ENCODE assay signal across 13 mouse cellular contexts in the genomic region with DNA sequence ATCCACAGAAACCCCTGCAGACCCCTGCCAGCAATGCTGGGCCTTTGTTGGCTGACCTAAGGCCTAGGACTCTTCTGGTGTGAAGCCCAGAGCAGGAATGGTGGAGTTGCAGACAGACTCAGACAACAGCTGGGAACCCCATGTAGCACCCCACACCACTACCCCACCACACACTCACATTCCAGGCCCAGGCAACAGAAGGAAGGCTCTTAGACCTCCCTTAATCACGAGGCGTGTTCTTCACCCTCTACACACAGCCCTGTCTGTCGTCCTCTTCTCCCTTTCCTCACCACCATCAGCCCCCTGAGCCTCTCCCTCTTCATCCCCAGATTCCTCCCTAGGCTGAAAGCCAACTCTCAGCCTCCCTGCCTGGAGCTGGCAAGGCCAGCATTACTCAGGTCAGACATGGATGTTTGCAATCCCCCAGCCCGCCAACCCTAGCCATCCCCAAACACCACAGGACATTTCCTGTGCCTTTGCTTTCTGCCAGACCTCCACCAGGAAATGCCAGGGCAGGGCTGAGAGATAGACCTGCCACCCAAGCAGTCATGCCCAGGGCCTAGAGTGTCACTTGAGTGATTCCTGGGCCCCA. TPM values are rescaled to one million over a fixed set of nuclear protein-coding genes. Genes with fewer than 3 reads are reported as not detected.
DNase-seq lines count a peak whose midpoint lies in the region; ATAC-seq and TF ChIP-seq lines count a peak whose summit lies in the region.
"Had no signal": no experiment of that assay in that cellular context is flagged by ENCODE, and none has a peak within 500 bp of the region (broad histone marks: within the 10 kb centered on the region; RNA-seq: fewer than 3 reads in every experiment).

No protein-coding gene starts in this region.

- ATAC-seq in hindbrain, postnatal 0 days = no peak
- ATAC-seq in hindbrain, embryonic 14.5 days (ENCODE audit: low FRiP score) = no peak
- ATAC-seq in intestine, postnatal 0 days = no peak

- H3K4me2 ChIP-seq in hindbrain, postnatal 0 days (ENCODE audit: low read depth, low read length) = no peak overlapping the region
- no peak overlapping the region for H3K4me2 ChIP-seq in hindbrain, embryonic 14.5 days (replicated peaks)
- no peak overlapping the region for H3K4me2 ChIP-seq in intestine, postnatal 0 days (replicated peaks; ENCODE audit: low read depth)
- H3K4me2 ChIP-seq: liver, embryonic 15.5 days had no signal

- H3K27me3 ChIP-seq in hindbrain, postnatal 0 days (ENCODE audit: insufficient read depth, low read length) = peaks cover 24% of the 10 kb centered on the region
- peaks cover 42% of the 10 kb centered on the region for H3K27me3 ChIP-seq in hindbrain, embryonic 14.5 days (ENCODE audit: control insufficient read depth, insufficient read depth, low read length)
- H3K27me3 ChIP-seq in intestine, postnatal 0 days (replicated peaks; ENCODE audit: control insufficient read depth, insufficient read depth, low read length) = peaks cover 7% of the 10 kb centered on the region

- peaks cover 11% of the 10 kb centered on the region; the same call in 1 of the 2 replicates for H3K36me3 ChIP-seq in hindbrain, postnatal 0 days (ENCODE audit: insufficient read depth, low read length)
- H3K36me3 ChIP-seq in hindbrain, embryonic 14.5 days (replicated peaks; ENCODE audit: control insufficient read depth, insufficient read depth) = peaks cover 44% of the 10 kb centered on the region
- peaks cover 47% of the 10 kb centered on the region for H3K36me3 ChIP-seq in intestine, postnatal 0 days (ENCODE audit: control insufficient read depth, insufficient read depth)

- H3K4me1 ChIP-seq in hindbrain, postnatal 0 days (ENCODE audit: insufficient read depth, low read length) = no peaks in the 10 kb centered on the region
- H3K4me1 ChIP-seq in hindbrain, embryonic 14.5 days (replicated peaks; ENCODE audit: control insufficient read depth, insufficient read depth, low read length) = peaks cover 10% of the 10 kb centered on the region; the same call in 1 of the 2 replicates
- H3K4me1 ChIP-seq in intestine, postnatal 0 days (replicated peaks; ENCODE audit: control insufficient read depth, insufficient read depth, low read length) = peaks cover 4% of the 10 kb centered on the region

- no peak for TF ChIP-seq CTCF in hindbrain, postnatal 0 days (IDR thresholded peaks at IDR 0.05; ENCODE audit: low read depth)
- TF ChIP-seq CTCF in intestine, postnatal 0 days (IDR thresholded peaks at IDR 0.05; ENCODE audit: low read depth) = no peak

- DNase-seq in hindbrain, postnatal 0 days (ENCODE audit: low spot score) = peak; percentile 26
- no peak for DNase-seq in hindbrain, embryonic 14.5 days (ENCODE audit: low spot score)
- peak; percentile 19 for DNase-seq in urinary bladder, adult 2 months (ENCODE audit: low spot score)
- no peak for DNase-seq in urinary bladder, postnatal 10 days (ENCODE audit: low spot score)
- DNase-seq in B cell, adult 2 months = no peak
- no peak for DNase-seq in embryo, embryonic 10 days (ENCODE audit: low spot score)
- DNase-seq in retina, postnatal 1 day = no peak
- DNase-seq: cerebellum, postnatal 36 days; layer of hippocampus, adult 9-11 months; right cerebral cortex, adult 18-20 months; thymus, adult 2 months had no signal

- no peaks in the 10 kb centered on the region for H3K9me3 ChIP-seq in hindbrain, postnatal 0 days (ENCODE audit: low read length)
- no peaks in the 10 kb centered on the region for H3K9me3 ChIP-seq in hindbrain, embryonic 14.5 days (ENCODE audit: control insufficient read depth, low read length)
- H3K9me3 ChIP-seq in intestine, postnatal 0 days (ENCODE audit: control insufficient read depth) = no peaks in the 10 kb centered on the region
- H3K9me3 ChIP-seq: liver, embryonic 15.5 days had no signal

- no peak overlapping the region for H3K9ac ChIP-seq in hindbrain, postnatal 0 days (replicated peaks; ENCODE audit: low read length)
- no peak overlapping the region for H3K9ac ChIP-seq in hindbrain, embryonic 14.5 days
- H3K9ac ChIP-seq in intestine, postnatal 0 days (ENCODE audit: low read depth, low read length) = no peak overlapping the region
- H3K9ac ChIP-seq: liver, embryonic 15.5 days had no signal

- no peak overlapping the region for H3K4me3 ChIP-seq in hindbrain, postnatal 0 days (ENCODE audit: low read length)
- no peak overlapping the region for H3K4me3 ChIP-seq in hindbrain, embryonic 14.5 days (replicated peaks; ENCODE audit: low read length)
- H3K4me3 ChIP-seq in intestine, postnatal 0 days (ENCODE audit: low read depth, low read length) = no peak overlapping the region
- H3K4me3 ChIP-seq: liver, embryonic 15.5 days had no signal

- 63% methylated on average over 4 of the region's 4 CpGs for WGBS in hindbrain, postnatal 0 days
- 59% methylated on average over 4 of the region's 4 CpGs for WGBS in hindbrain, embryonic 14.5 days
- WGBS in intestine, postnatal 0 days = 57% methylated on average over 4 of the region's 4 CpGs

- H3K27ac ChIP-seq in hindbrain, postnatal 0 days = no peak overlapping the region
- H3K27ac ChIP-seq in hindbrain, embryonic 14.5 days = no peak overlapping the region; the same call in 1 of the 2 replicates
- peak overlapping the region; percentile 50 for H3K27ac ChIP-seq in intestine, postnatal 0 days (ENCODE audit: low read depth, low read length)
- H3K27ac ChIP-seq: liver, embryonic 15.5 days had no signal

RNA-seq across cellular contexts. Expression of gene Hic1, which starts 7.8 kb away (rescaled TPM):
- total RNA-seq in hindbrain, postnatal 0 days (2014; rRNA removed) = 8.5 and 12.9 TPM in 2 replicates
- 1.7 TPM in 2 replicates for polyA plus RNA-seq in hindbrain, postnatal 0 days (2015; fragmentation: Nextera tagmentation; extraction: Ambion mirVana)
- polyA plus RNA-seq in hindbrain, embryonic 14.5 days (2014; fragmentation: Nextera tagmentation; extraction: Ambion mirVana) = 1.9 and 2.6 TPM in 2 replicates
- polyA plus RNA-seq in urinary bladder, adult 2 months (2012; rRNA removed) = 16.9 and 20.7 TPM in 2 replicates
- 8.6 and 8.8 TPM in 2 replicates for polyA plus RNA-seq in intestine, postnatal 0 days (2015; fragmentation: Nextera tagmentation; extraction: Ambion mirVana)

RNA-seq across cellular contexts. Expression of gene Ovca2, which starts 17.1 kb away (rescaled TPM):
- 11.0 and 17.6 TPM in 2 replicates for total RNA-seq in hindbrain, postnatal 0 days (2014; rRNA removed)
- polyA plus RNA-seq in hindbrain, postnatal 0 days (2015; fragmentation: Nextera tagmentation; extraction: Ambion mirVana) = 11.7 and 15.7 TPM in 2 replicates
- 17.4 and 20.3 TPM in 2 replicates for polyA plus RNA-seq in hindbrain, embryonic 14.5 days (2014; fragmentation: Nextera tagmentation; extraction: Ambion mirVana)
- polyA plus RNA-seq in urinary bladder, adult 2 months (2012; rRNA removed) = 16.0 and 19.9 TPM in 2 replicates
- polyA plus RNA-seq in intestine, postnatal 0 days (2015; fragmentation: Nextera tagmentation; extraction: Ambion mirVana) = 21.6 and 22.4 TPM in 2 replicates

RNA-seq across cellular contexts. Expression of gene Dph1, which starts 29.5 kb away (rescaled TPM):
- 31.3 and 39.2 TPM in 2 replicates for total RNA-seq in hindbrain, postnatal 0 days (2014; rRNA removed)
- 13.5 and 13.6 TPM in 2 replicates for polyA plus RNA-seq in hindbrain, postnatal 0 days (2015; fragmentation: Nextera tagmentation; extraction: Ambion mirVana)
- 13.6 and 14.4 TPM in 2 replicates for polyA plus RNA-seq in hindbrain, embryonic 14.5 days (2014; fragmentation: Nextera tagmentation; extraction: Ambion mirVana)
- polyA plus RNA-seq in urinary bladder, adult 2 months (2012; rRNA removed) = 20.1 and 26.6 TPM in 2 replicates
- polyA plus RNA-seq in intestine, postnatal 0 days (2015; fragmentation: Nextera tagmentation; extraction: Ambion mirVana) = 11.3 and 12.3 TPM in 2 replicates

RNA-seq across cellular contexts. Expression of gene Rtn4rl1, which starts 32.1 kb away (rescaled TPM):
- 13.0 and 13.4 TPM in 2 replicates for total RNA-seq in hindbrain, postnatal 0 days (2014; rRNA removed)
- 9.9 and 10.7 TPM in 2 replicates for polyA plus RNA-seq in hindbrain, postnatal 0 days (2015; fragmentation: Nextera tagmentation; extraction: Ambion mirVana)
- 8.5 and 10.3 TPM in 2 replicates for polyA plus RNA-seq in hindbrain, embryonic 14.5 days (2014; fragmentation: Nextera tagmentation; extraction: Ambion mirVana)
- polyA plus RNA-seq in urinary bladder, adult 2 months (2012; rRNA removed) = 23.3 and 34.8 TPM in 2 replicates
- 1.5 and 1.8 TPM in 2 replicates for polyA plus RNA-seq in intestine, postnatal 0 days (2015; fragmentation: Nextera tagmentation; extraction: Ambion mirVana)

Comparison
In these comparisons a context has a peak if more than half of its experiments do, and no peak if none do; other contexts are left out.
1. DNase-seq: peak in hindbrain, postnatal 0 days (single experiment) and urinary bladder, adult 2 months (single experiment); none in hindbrain, embryonic 14.5 days (single experiment), urinary bladder, postnatal 10 days (single experiment), B cell, adult 2 months (0 of 2), embryo, embryonic 10 days (single experiment) and retina, postnatal 1 day (single experiment).